Mouse (Mus musculus) CH12.LX (cell line): ENCODE data around the gene Casp7. TPM values are rescaled to one million over a fixed set of nuclear protein-coding genes. Genes with fewer than 3 reads are reported as not detected.

ENCODE experiments used
- DNase-seq: peaks from one replicate; pipeline ENCODE4 v3.0.0-alpha.2; 2013; ENCODE audit errors: extremely low read depth
- H3K27ac ChIP-seq: 2 replicates; pipeline ENCODE4 v1.5.1; 2012; ENCODE audit warnings: low read depth, mild to moderate bottlenecking, control low read depth, moderate library complexity; ENCODE audit not compliant: insufficient read depth
- H3K27me3 ChIP-seq: replicated peaks from 2 replicates; pipeline ENCODE3; 2012; ENCODE audit warnings: inconsistent platforms
- H3K36me3 ChIP-seq, 2 experiments: replicated peaks in 1 of 2; 2 replicates each; pipeline versions ENCODE3 to v1.6.1; 2012; ENCODE audit warnings: inconsistent platforms in 1 of 2, low read length in 1 of 2, mild to moderate bottlenecking in 1 of 2, mixed read lengths in 1 of 2, moderate library complexity in 1 of 2; ENCODE audit not compliant: control insufficient read depth in 1 of 2, insufficient read depth in 1 of 2
- H3K4me1 ChIP-seq, 2 experiments: 2 replicates each; pipeline ENCODE4 v1.6.1; 2012; ENCODE audit warnings: inconsistent platforms in 1 of 2, moderate library complexity in 1 of 2; ENCODE audit not compliant: insufficient read depth in 2 of 2, control insufficient read depth in 1 of 2
- H3K4me2 ChIP-seq: 2 replicates; pipeline ENCODE4 v1.6.1; 2012; ENCODE audit warnings: low read depth, mild to moderate bottlenecking, control low read depth; ENCODE audit not compliant: poor library complexity, insufficient read depth, severe bottlenecking
- H3K4me3 ChIP-seq, 3 experiments: fragments of 150-350 bp in 1 of 3; sonication (generic) in 1 of 3; replicated peaks in 1 of 3; 2 replicates each; pipeline versions ENCODE3 to v1.5.1; 2011 to 2012; ENCODE audit warnings: low read depth in 2 of 3, low read length in 2 of 3, mild to moderate bottlenecking in 2 of 3, moderate library complexity in 2 of 3, control low read depth in 1 of 3, improper control_type of control experiment in 1 of 3, inconsistent platforms in 1 of 3, mixed read lengths in 1 of 3; ENCODE audit not compliant: poor library complexity in 1 of 3
- H3K79me2 ChIP-seq: replicated peaks from 2 replicates; pipeline ENCODE4 v1.6.1; 2012; ENCODE audit warnings: mild to moderate bottlenecking, moderate library complexity; ENCODE audit not compliant: control insufficient read depth, poor library complexity, insufficient read depth, severe bottlenecking; ENCODE audit errors: extremely low read depth
- H3K9ac ChIP-seq: 2 replicates; pipeline ENCODE4 v1.6.1; 2012; ENCODE audit warnings: low read depth, mild to moderate bottlenecking, control low read depth, moderate library complexity; ENCODE audit not compliant: insufficient read depth
- H3K9me3 ChIP-seq: replicated peaks from 2 replicates; pipeline ENCODE3; 2012; ENCODE audit warnings: low read length, inconsistent platforms, mixed read lengths
- CHD2 ChIP-seq: IDR thresholded peaks from 2 replicates; pipeline ENCODE4 v1.6.1; 2011; ENCODE audit warnings: low read length, improper control_type of control experiment
- EP300 ChIP-seq: IDR thresholded peaks from 2 replicates; pipeline ENCODE4 v1.6.1; 2011; ENCODE audit warnings: low read length, improper control_type of control experiment
- ETS1 ChIP-seq: conservative IDR thresholded peaks from 2 replicates; pipeline ENCODE4 v1.6.1; 2012; ENCODE audit warnings: low read depth, mild to moderate bottlenecking, inconsistent platforms, low read length, improper control_type of control experiment, moderate library complexity
- HCFC1 ChIP-seq: IDR thresholded peaks from 2 replicates; pipeline ENCODE4 v1.6.1; 2012; ENCODE audit warnings: low read depth, mild to moderate bottlenecking, inconsistent platforms, low read length, improper control_type of control experiment
- IRF4 ChIP-seq: IDR thresholded peaks from 2 replicates; pipeline ENCODE4 v1.6.1; 2014; ENCODE audit warnings: low read depth, mild to moderate bottlenecking, inconsistent platforms, low read length, improper control_type of control experiment
- JUND ChIP-seq: conservative IDR thresholded peaks from 2 replicates; pipeline ENCODE4 v1.6.1; 2011; ENCODE audit warnings: low read depth, low read length, improper control_type of control experiment
- KAT2A ChIP-seq: IDR thresholded peaks from 2 replicates; pipeline ENCODE4 v1.6.1; 2012; ENCODE audit warnings: low read length, improper control_type of control experiment, inconsistent platforms; ENCODE audit not compliant: insufficient replicate concordance
- MAX ChIP-seq: IDR thresholded peaks from 2 replicates; pipeline ENCODE4 v1.6.1; 2011; ENCODE audit warnings: low read length, improper control_type of control experiment
- MEF2A ChIP-seq: IDR thresholded peaks from 2 replicates; pipeline ENCODE4 v1.6.1; 2014; ENCODE audit warnings: low read depth, mild to moderate bottlenecking, inconsistent platforms, low read length, improper control_type of control experiment, borderline replicate concordance
- MYC ChIP-seq: IDR thresholded peaks from 2 replicates; pipeline ENCODE4 v1.6.1; 2011; ENCODE audit warnings: low read depth, mild to moderate bottlenecking, improper control_type of control experiment, low read length
- NRF1 ChIP-seq: IDR thresholded peaks from 2 replicates; pipeline ENCODE4 v1.6.1; 2014; ENCODE audit warnings: low read depth, mild to moderate bottlenecking, inconsistent platforms, low read length, improper control_type of control experiment, moderate library complexity
- PAX5 ChIP-seq: IDR thresholded peaks from 2 replicates; pipeline ENCODE4 v1.6.1; 2012; ENCODE audit warnings: low read length, inconsistent platforms, mixed read lengths
- RCOR1 ChIP-seq: conservative IDR thresholded peaks from 2 replicates; pipeline ENCODE4 v1.6.1; 2012; ENCODE audit warnings: low read depth, mild to moderate bottlenecking, inconsistent platforms, low read length, improper control_type of control experiment
- SIN3A ChIP-seq: IDR thresholded peaks from 2 replicates; pipeline ENCODE4 v1.6.1; 2012; ENCODE audit warnings: low read length, improper control_type of control experiment, inconsistent platforms
- TCF12 ChIP-seq: IDR thresholded peaks from 2 replicates; pipeline ENCODE4 v1.6.1; 2014; ENCODE audit warnings: low read depth, mild to moderate bottlenecking, inconsistent platforms, low read length, improper control_type of control experiment
- USF1 ChIP-seq: IDR thresholded peaks from 2 replicates; pipeline ENCODE4 v1.6.1; 2014; ENCODE audit warnings: low read depth, mild to moderate bottlenecking, inconsistent platforms, low read length, improper control_type of control experiment
- USF2 ChIP-seq: conservative IDR thresholded peaks from 2 replicates; pipeline ENCODE4 v1.6.1; 2011; ENCODE audit warnings: low read depth, low read length, improper control_type of control experiment
- ZC3H11A ChIP-seq: IDR thresholded peaks from 2 replicates; pipeline ENCODE4 v1.6.1; 2012; ENCODE audit warnings: low read depth, mild to moderate bottlenecking, inconsistent platforms, low read length, improper control_type of control experiment
- ZKSCAN1 ChIP-seq: IDR thresholded peaks from 2 replicates; pipeline ENCODE4 v1.6.1; 2012; ENCODE audit warnings: low read depth, inconsistent platforms, low read length, improper control_type of control experiment, borderline replicate concordance
- ZMIZ1 ChIP-seq: IDR thresholded peaks from 2 replicates; pipeline ENCODE4 v1.6.1; 2012; ENCODE audit warnings: low read depth, mild to moderate bottlenecking, inconsistent platforms, low read length, improper control_type of control experiment
- ZNF384 ChIP-seq: IDR thresholded peaks from 2 replicates; pipeline ENCODE4 v1.6.1; 2012; ENCODE audit warnings: low read depth, low read length, improper control_type of control experiment, inconsistent platforms
- dilution Hi-C: fragments of 300-500 bp; cut with MboI; formaldehyde crosslinking; loops from 2 replicates; pipeline ENCODE4 v1.14.3; 2020; ENCODE audit warnings: low sequenced_read_pairs; ENCODE audit not compliant: extremely low pct_unique_long_range_greater_than_20kb, extremely low pct_ligation_motif_present
- in situ Hi-C: fragments of 300-500 bp; cut with MboI; formaldehyde crosslinking; loops from 3 replicates; pipeline ENCODE4 v1.14.3; 2019; ENCODE audit warnings: low sequenced_read_pairs, low pct_ligation_motif_present, low pct_unique_long_range_greater_than_20kb, mixed read lengths
- polyA plus RNA-seq: library from polyadenylated mRNA; unstranded; fragments of >175 nt; gene quantifications from 2 replicates; pipeline ENCODE4 v1.2.1, GENCODE M21; 2012; ENCODE audit warnings: low read depth; ENCODE audit not compliant: insufficient read length
- total RNA-seq, 2 experiments: library from RNA; depleted of rRNA; stranded (reverse); fragments of 300-350 nt in 1 of 2; fragments of >200 nt in 1 of 2; gene quantifications; 2 replicates each; pipeline ENCODE4 v1.2.3; 2012 to 2014

The Casp7 gene
- total and polyA plus RNA-seq, 3 experiments = 6.3 to 11.8 (median 6.8) TPM

- in situ Hi-C loops = no loop called here
- no peaks in the 10 kb centered on the region for H3K36me3 ChIP-seq
- dilution Hi-C loops = no loop called here
These were observed 1.6 kb upstream of the Casp7 start for GRCm38 (mm10) chr19:56395183-56395935.

DNA sequence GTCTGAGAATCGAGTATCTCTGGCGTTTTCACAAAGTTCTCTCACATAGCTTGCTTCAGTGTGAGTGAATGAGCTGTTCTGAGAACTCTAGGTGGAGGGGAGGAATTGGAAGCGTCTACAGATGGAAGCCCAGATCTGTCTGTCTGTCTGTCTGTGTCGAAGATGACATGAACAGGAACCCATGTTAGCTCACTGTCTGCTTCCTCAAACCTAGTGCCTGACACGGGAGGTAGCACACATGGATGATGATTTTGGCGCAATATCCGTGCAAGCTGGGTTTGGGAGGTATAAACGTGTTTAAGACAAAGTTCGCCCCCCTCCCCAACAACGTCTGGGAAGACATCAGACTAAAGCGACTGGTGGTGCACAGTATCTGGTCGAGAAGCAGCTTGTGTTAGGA lies 702 bp upstream of the Casp7 start:
- Histone ChIP-seq H3K9me3 (no peaks in the 10 kb centered on the region), H3K27ac (no peak overlapping the region), H3K4me3 (peak overlapping the region in 2 of 3 experiments; percentile 69 to 72), H3K27me3 (peaks cover 20% of the 10 kb centered on the region), H3K4me1 (peaks cover 5 to 35% of the 10 kb centered on the region in 2 experiments; a peak in 3 of 4 replicates)
- no peak for DNase-seq
- TF ChIP-seq IRF4 (no peak), RCOR1 (0 out of 2 replicates have a peak, but pooled peaks have one; percentile 24), JUND (no peak), SIN3A (no peak), MAX (no peak), USF1 (no peak), ZKSCAN1 (no peak), TCF12 (no peak), KAT2A (no peak)
- TF ChIP-seq, all 38 proteins: peak for 1
- Histone ChIP-seq H3K79me2 (no peaks in the 10 kb centered on the region), H3K36me3 (no peaks in the 10 kb centered on the region), H3K9ac (no peak overlapping the region; the same call in 1 of the 2 replicates), H3K4me2 (peak overlapping the region; percentile 84)
- dilution Hi-C loops = no loop called here
- in situ Hi-C loops = no loop called here

More at GRCm38 (mm10) chr19:56395183-56395935, 1.6 kb upstream of the Casp7 start:
- H3K4me2 ChIP-seq = no peak overlapping the region
- H3K27me3 ChIP-seq = peaks cover 20% of the 10 kb centered on the region
- H3K4me3 ChIP-seq = no peak overlapping the region
- H3K79me2 ChIP-seq = no peaks in the 10 kb centered on the region
- no peak for TF ChIP-seq USF1
- TF ChIP-seq ETS1 = no peak
- no peak for TF ChIP-seq PAX5
- no peak for TF ChIP-seq MAX
- TF ChIP-seq ZMIZ1 = no peak
- no peak for TF ChIP-seq MYC
- no peak for TF ChIP-seq NRF1
- no peak for TF ChIP-seq MEF2A
- TF ChIP-seq HCFC1 = no peak
- TF ChIP-seq RCOR1 = no peak
- TF ChIP-seq ZKSCAN1 = no peak
- TF ChIP-seq CHD2 = no peak
- no peak for TF ChIP-seq ZC3H11A
- no peak for TF ChIP-seq ZNF384
- TF ChIP-seq EP300 = no peak
- TF ChIP-seq USF2 = no peak
- TF ChIP-seq, all 38 proteins: peak for 0
- no peak overlapping the region for H3K9ac ChIP-seq
- no peak overlapping the region for H3K27ac ChIP-seq
- no peaks in the 10 kb centered on the region for H3K9me3 ChIP-seq
- DNase-seq = no peak
- peaks cover 5 to 31% of the 10 kb centered on the region in 2 experiments; a peak in 3 of 4 replicates for H3K4me1 ChIP-seq
